Mouse (Mus musculus) liver, embryonic 13.5 days (tissue): Measurements from ENCODE around the gene Cga. TPM values are rescaled to one million over a fixed set of nuclear protein-coding genes. Genes with fewer than 3 reads are reported as not detected.
A peak's percentile ranks its signal among the peaks of the same experiment; 100 is the strongest.

ENCODE experiments used
- ATAC-seq: fragments of 200-750 bp; cut with Nextera tagmentation; 2 replicates; pipeline ENCODE4 v1.8.0; 2017; ENCODE audit warnings: low read depth, mild to moderate bottlenecking, moderate number of reproducible peaks, moderate library complexity
- DNase-seq: peaks from one replicate; pipeline ENCODE4 v3.0.0; 2022
- H3K27ac ChIP-seq: fragments of 300-500 bp; sonication (generic); 2 replicates; pipeline ENCODE4 v1.5.1; 2015; ENCODE audit warnings: moderate library complexity, mild to moderate bottlenecking, inconsistent platforms
- H3K27me3 ChIP-seq: fragments of 300-500 bp; sonication (generic); 2 replicates; pipeline ENCODE4 v1.6.1; 2015; ENCODE audit warnings: mild to moderate bottlenecking, inconsistent platforms
- H3K36me3 ChIP-seq: fragments of 300-500 bp; sonication (generic); 2 replicates; pipeline ENCODE4 v1.6.1; 2015; ENCODE audit warnings: mild to moderate bottlenecking, inconsistent platforms
- H3K4me1 ChIP-seq: fragments of 300-500 bp; sonication (generic); replicated peaks from 2 replicates; pipeline ENCODE4 v1.6.1; 2015; ENCODE audit warnings: inconsistent platforms
- H3K4me2 ChIP-seq: fragments of 300-500 bp; sonication (generic); 2 replicates; pipeline ENCODE4 v1.6.1; 2015; ENCODE audit warnings: inconsistent platforms, mild to moderate bottlenecking, moderate library complexity
- H3K4me3 ChIP-seq: fragments of 300-500 bp; sonication (generic); replicated peaks from 2 replicates; pipeline ENCODE4 v1.5.1; 2015; ENCODE audit warnings: mild to moderate bottlenecking, inconsistent platforms
- H3K9ac ChIP-seq: fragments of 300-500 bp; sonication (generic); 2 replicates; pipeline ENCODE4 v1.6.1; 2015; ENCODE audit warnings: mild to moderate bottlenecking, inconsistent platforms
- H3K9me3 ChIP-seq: fragments of 300-500 bp; sonication (generic); replicated peaks from 2 replicates; pipeline ENCODE4 v1.6.1; 2016; ENCODE audit warnings: inconsistent platforms
- WGBS: fragments of 180-500 bp; shearing (Covaris S2); methylation state at CpG from one replicate; pipeline ENCODE4 v1.1.7; 2015; ENCODE audit not compliant: insufficient replicate concordance; 5-methylcytosine and 5-hydroxymethylcytosine counted together
- polyA plus RNA-seq: library from polyadenylated mRNA; unstranded; fragments of >200 nt; fragmentation: Nextera tagmentation; extraction: Ambion mirVana; gene quantifications from 2 replicates; pipeline ENCODE4 v1.2.1, GENCODE M21; 2015

The Cga gene
- polyA plus RNA-seq, 1 experiment from 2014 or later: 0.25 TPM

- ATAC-seq (no peak), DNase-seq (no peak)
- H3K27me3 ChIP-seq: no peaks in the 10 kb centered on the region
- H3K9me3 ChIP-seq: no peaks in the 10 kb centered on the region
- peak overlapping the region; percentile 92 for H3K4me3 ChIP-seq
- 69% methylated on average over 10 of the region's 10 CpGs for WGBS
- H3K4me1 ChIP-seq: peaks cover 41% of the 10 kb centered on the region
- H3K27ac ChIP-seq: no peak overlapping the region
- H3K9ac ChIP-seq: peak overlapping the region; percentile 92
- peaks cover 5% of the 10 kb centered on the region for H3K36me3 ChIP-seq
- H3K4me2 ChIP-seq: peak overlapping the region; percentile 83
Observed at GRCm38 (mm10) chr4:34880921-34881650, 12.5 kb upstream of the Cga start.

DNA sequence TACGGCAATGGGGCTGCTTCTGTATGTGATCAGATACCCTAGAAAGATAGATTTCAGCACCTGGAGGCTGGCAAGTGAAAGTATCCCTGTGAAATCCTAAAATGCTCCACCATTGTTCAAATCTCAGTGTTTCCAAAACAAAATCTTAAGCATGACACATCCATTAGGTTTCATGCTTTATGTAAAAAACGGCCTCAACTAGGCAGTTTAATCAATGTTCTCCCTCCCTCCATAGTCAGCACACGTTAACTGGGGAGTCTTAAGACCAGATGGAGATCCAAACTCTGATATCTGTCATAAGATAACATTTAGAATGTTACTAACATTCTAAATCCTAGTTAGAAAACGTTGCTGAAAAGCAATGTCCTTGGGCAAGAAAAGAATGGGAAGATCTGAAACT is 11.7 kb upstream of the Cga start:
- H3K9ac ChIP-seq: peak overlapping the region; percentile 92
- 18% methylated on average over 4 of the region's 4 CpGs for WGBS
- no peaks in the 10 kb centered on the region for H3K27me3 ChIP-seq
- DNase-seq (no peak), ATAC-seq (no peak)
- H3K36me3 ChIP-seq: peaks cover 5% of the 10 kb centered on the region; the same call in 1 of the 2 replicates
- H3K4me2 ChIP-seq: peak overlapping the region; percentile 83
- H3K9me3 ChIP-seq: no peaks in the 10 kb centered on the region
- peaks cover 44% of the 10 kb centered on the region for H3K4me1 ChIP-seq
- peak overlapping the region; percentile 92; the same call in 1 of the 2 replicates for H3K27ac ChIP-seq
- H3K4me3 ChIP-seq: peak overlapping the region; percentile 92

DNA sequence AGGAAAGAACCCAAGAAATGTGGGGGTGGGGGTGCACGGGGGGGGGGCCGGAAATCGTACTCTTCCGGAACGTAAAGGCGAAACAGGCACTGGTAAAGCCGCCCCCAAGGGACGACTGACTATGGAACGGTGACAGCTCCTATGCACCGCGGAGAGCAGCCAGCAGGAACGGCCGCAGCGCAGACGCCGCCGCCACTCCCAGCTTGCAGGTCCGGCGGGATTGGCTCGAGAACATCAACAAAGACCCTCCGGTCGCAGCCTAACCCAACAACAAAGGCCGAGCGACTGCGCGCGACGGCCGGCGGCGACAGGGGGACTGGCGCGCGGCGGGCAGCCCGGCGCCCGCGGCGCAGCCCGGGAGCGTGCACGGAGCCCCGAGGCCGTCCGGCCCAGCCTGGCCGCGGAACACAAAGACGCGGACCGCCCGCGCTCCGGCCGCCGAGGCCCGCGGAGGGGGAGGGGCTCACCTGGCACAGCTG is 11.2 kb upstream of the Cga start:
- Histone ChIP-seq H3K27me3 (no peaks in the 10 kb centered on the region), H3K4me2 (peak overlapping the region; percentile 83), H3K4me3 (peak overlapping the region; percentile 92), H3K9ac (peak overlapping the region; percentile 92), H3K27ac (peak overlapping the region; percentile 92), H3K4me1 (peaks cover 45% of the 10 kb centered on the region), H3K36me3 (peaks cover 5% of the 10 kb centered on the region; the same call in 1 of the 2 replicates), H3K9me3 (no peaks in the 10 kb centered on the region)
- ATAC-seq: peak; percentile 69
- WGBS: under 1% methylated on average over 49 of the region's 58 CpGs
- DNase-seq: peak; percentile 49

- WGBS: under 1% methylated on average over 41 of the region's 44 CpGs
- Histone ChIP-seq H3K4me2 (peak within 1 kb of the TSS; percentile 83), H3K4me1 (peaks cover 49% of the 10 kb centered on the region), H3K36me3 (peaks cover 5% of the 10 kb centered on the region; the same call in 1 of the 2 replicates), H3K9ac (peak within 1 kb of the TSS; percentile 92), H3K27ac (peak within 1 kb of the TSS; percentile 92), H3K4me3 (peak within 1 kb of the TSS; percentile 92), H3K27me3 (no peaks in the 10 kb centered on the region), H3K9me3 (no peaks in the 10 kb centered on the region)
- peak; percentile 88 for DNase-seq
- peak; percentile 82 for ATAC-seq
Observed at GRCm38 (mm10) chr4:34882818-34883217, 10.8 kb upstream of the Cga start, which contains the start of gene Zfp292. Zfp292 (minus strand) TSS chr4:34882960.

DNA sequence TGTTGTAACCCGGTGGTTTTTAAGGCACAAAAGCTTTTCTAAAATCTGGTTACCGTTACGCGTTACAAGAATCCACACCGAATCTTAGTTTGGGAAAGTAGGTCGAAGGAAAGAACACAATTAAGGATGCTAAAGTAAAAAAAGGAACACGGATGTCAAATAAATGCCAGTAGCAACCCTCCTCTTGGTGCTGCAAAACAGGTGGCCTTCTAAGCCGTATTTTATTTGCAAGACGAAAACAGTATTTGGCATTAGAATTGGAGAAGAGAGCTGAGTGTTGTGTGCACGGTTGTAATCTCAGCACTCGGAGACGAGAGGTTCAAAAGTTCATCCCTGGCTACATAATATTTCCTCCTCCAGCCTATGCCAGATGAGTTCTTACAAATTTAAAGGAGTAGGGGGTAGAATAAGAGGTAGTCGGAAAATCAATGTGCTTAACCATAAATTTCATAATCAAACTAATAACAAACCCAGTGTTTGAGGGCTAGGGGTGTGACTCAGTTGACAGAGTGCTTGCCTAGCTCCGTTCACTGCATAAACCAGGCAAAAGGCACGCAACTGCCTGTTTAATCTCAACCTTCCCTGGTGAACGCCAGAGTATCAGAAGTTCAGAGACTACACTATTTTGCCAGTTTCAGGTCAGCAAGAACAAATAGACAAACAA is 10.1 kb upstream of the Cga start:
- Histone ChIP-seq H3K27me3 (peaks cover under 1% of the 10 kb centered on the region; the same call in 1 of the 2 replicates), H3K4me1 (peaks cover 52% of the 10 kb centered on the region), H3K4me3 (peak overlapping the region; percentile 92), H3K4me2 (peak overlapping the region; percentile 83), H3K9ac (peak overlapping the region; percentile 92), H3K36me3 (peaks cover 5% of the 10 kb centered on the region; the same call in 1 of the 2 replicates), H3K9me3 (no peaks in the 10 kb centered on the region), H3K27ac (peak overlapping the region; percentile 92; the same call in 1 of the 2 replicates)
- ATAC-seq (no peak), DNase-seq (no peak)
- WGBS: 49% methylated on average over 16 of the region's 16 CpGs

- no peak for DNase-seq
- Histone ChIP-seq H3K4me2 (peak overlapping the region; percentile 90), H3K27me3 (peaks cover 16% of the 10 kb centered on the region; the same call in 1 of the 2 replicates), H3K4me1 (peaks cover 55% of the 10 kb centered on the region), H3K36me3 (no peaks in the 10 kb centered on the region), H3K9me3 (no peaks in the 10 kb centered on the region), H3K9ac (peak overlapping the region; percentile 86), H3K4me3 (peak overlapping the region; percentile 81), H3K27ac (peak overlapping the region; percentile 84)
- ATAC-seq: no peak
- WGBS: 34% methylated on average over 9 of the region's 9 CpGs
Observed at GRCm38 (mm10) chr4:34885631-34886351, 7.8 kb upstream of the Cga start.

GRCm38 (mm10) chr4:34886490-34887111 is 7.0 kb upstream of the Cga start:
- peak overlapping the region; percentile 81 for H3K4me3 ChIP-seq
- DNase-seq: peak; percentile 80
- WGBS: under 1% methylated on average over 48 of the region's 48 CpGs
- H3K27ac ChIP-seq: peak overlapping the region; percentile 84
- peaks cover 47% of the 10 kb centered on the region for H3K4me1 ChIP-seq
- no peaks in the 10 kb centered on the region for H3K9me3 ChIP-seq
- H3K4me2 ChIP-seq: peak overlapping the region; percentile 90
- no peaks in the 10 kb centered on the region for H3K36me3 ChIP-seq
- peak; percentile 82 for ATAC-seq
- peaks cover 25% of the 10 kb centered on the region for H3K27me3 ChIP-seq
- H3K9ac ChIP-seq: peak overlapping the region; percentile 86

- DNase-seq: no peak
- H3K4me1 ChIP-seq: peaks cover 42% of the 10 kb centered on the region
- no peak for ATAC-seq
- peak overlapping the region; percentile 86 for H3K9ac ChIP-seq
- no peaks in the 10 kb centered on the region for H3K9me3 ChIP-seq
- H3K4me2 ChIP-seq: peak overlapping the region; percentile 90
- H3K27me3 ChIP-seq: peaks cover 26% of the 10 kb centered on the region
- 15% methylated on average over 7 of the region's 7 CpGs for WGBS
- no peaks in the 10 kb centered on the region for H3K36me3 ChIP-seq
- peak overlapping the region; percentile 84 for H3K27ac ChIP-seq
- peak overlapping the region; percentile 81 for H3K4me3 ChIP-seq
Observed at GRCm38 (mm10) chr4:34887295-34887694, 6.3 kb upstream of the Cga start.

GRCm38 (mm10) chr4:34889101-34889811 is 4.3 kb upstream of the Cga start:
- Histone ChIP-seq H3K27ac (no peak overlapping the region), H3K9me3 (no peaks in the 10 kb centered on the region), H3K4me3 (no peak overlapping the region), H3K4me2 (peak overlapping the region; percentile 28), H3K36me3 (no peaks in the 10 kb centered on the region), H3K4me1 (peaks cover 34% of the 10 kb centered on the region), H3K9ac (peak overlapping the region; percentile 31; the same call in 1 of the 2 replicates), H3K27me3 (peaks cover 26% of the 10 kb centered on the region)
- 11% methylated on average over 15 of the region's 15 CpGs for WGBS
- ATAC-seq (no peak), DNase-seq (no peak)

GRCm38 (mm10) chr4:34889812-34890185 is 3.8 kb upstream of the Cga start:
- 0 out of 2 replicates have a peak overlapping the region, but pooled peaks have one; percentile 28 for H3K4me2 ChIP-seq
- ATAC-seq: no peak
- H3K4me1 ChIP-seq: peaks cover 34% of the 10 kb centered on the region
- DNase-seq: no peak
- WGBS: 22% methylated on average over 2 of the region's 2 CpGs
- no peak overlapping the region for H3K27ac ChIP-seq
- H3K4me3 ChIP-seq: no peak overlapping the region
- peaks cover 26% of the 10 kb centered on the region for H3K27me3 ChIP-seq
- H3K36me3 ChIP-seq: no peaks in the 10 kb centered on the region
- 0 out of 2 replicates have a peak overlapping the region, but pooled peaks have one; percentile 22 for H3K9ac ChIP-seq
- H3K9me3 ChIP-seq: no peaks in the 10 kb centered on the region
